Comparison of ENCODE assay signal across 15 mouse cellular contexts in genomic region chr11:60909626-60910025, GRCm38 (mm10). TPM values are rescaled to one million over a fixed set of nuclear protein-coding genes. Genes with fewer than 3 reads are reported as not detected.
DNase-seq lines count a peak whose midpoint lies in the region; ATAC-seq and TF ChIP-seq lines count a peak whose summit lies in the region.
"Had no signal": no experiment of that assay in that cellular context is flagged by ENCODE, and none has a peak within 500 bp of the region (broad histone marks: within the 10 kb centered on the region; RNA-seq: fewer than 3 reads in every experiment).

No protein-coding gene starts in this region.

- intact Hi-C loops in gastrocnemius, adult 2 months (cut with DNase I) = no loop called here

- H3K4me3 ChIP-seq in gastrocnemius, adult 2 months = no peak overlapping the region
- no peak overlapping the region for H3K4me3 ChIP-seq in lung, postnatal 0 days (ENCODE audit: low read depth, low read length)
- H3K4me3 ChIP-seq: embryonic facial prominence, embryonic 10.5 days; embryonic facial prominence, embryonic 12.5 days; forebrain, embryonic 13.5 days; forebrain, embryonic 15.5 days had no signal

- no peak for TF ChIP-seq EP300 in lung, postnatal 0 days (IDR thresholded peaks at IDR 0.05)

- DNase-seq in gastrocnemius, adult 2 months = no peak
- no peak for DNase-seq in gastrocnemius, postnatal 10 days
- peak; percentile 59 for DNase-seq in lung, postnatal 0 days (ENCODE audit: low spot score)
- DNase-seq in lung, postnatal 36 days = no peak
- no peak for DNase-seq in kidney, adult 18-20 months
- DNase-seq: adrenal gland, adult 2 months; adrenal gland, postnatal 10 days; adrenal gland, postnatal 25 days; cerebellum, adult 11-12 months; cerebellum, adult 9-10 months; forebrain, postnatal 0 days had no signal

- no peaks in the 10 kb centered on the region for H3K9me3 ChIP-seq in lung, postnatal 0 days (ENCODE audit: low read length)
- H3K9me3 ChIP-seq: embryonic facial prominence, embryonic 10.5 days; embryonic facial prominence, embryonic 12.5 days; forebrain, embryonic 13.5 days; forebrain, embryonic 15.5 days had no signal

- no peak for ATAC-seq in lung, postnatal 0 days
- ATAC-seq: forebrain, embryonic 13.5 days; forebrain, embryonic 15.5 days; forebrain, postnatal 0 days had no signal

- peaks cover 13% of the 10 kb centered on the region for H3K4me1 ChIP-seq in lung, postnatal 0 days (ENCODE audit: insufficient read depth, low read depth, low read length)

- no peak overlapping the region for H3K9ac ChIP-seq in lung, postnatal 0 days (replicated peaks; ENCODE audit: low read depth)
- H3K9ac ChIP-seq: embryonic facial prominence, embryonic 12.5 days; forebrain, embryonic 13.5 days; forebrain, embryonic 15.5 days; forebrain, postnatal 0 days had no signal

- no peak for TF ChIP-seq CTCF in gastrocnemius, adult 2 months (IDR thresholded peaks at IDR 0.05)
- TF ChIP-seq CTCF in lung, postnatal 0 days (IDR thresholded peaks at IDR 0.05) = no peak

- no peaks in the 10 kb centered on the region for H3K27me3 ChIP-seq in lung, postnatal 0 days (replicated peaks; ENCODE audit: insufficient read depth, low read length)
- H3K27me3 ChIP-seq: embryonic facial prominence, embryonic 12.5 days; forebrain, embryonic 13.5 days; forebrain, embryonic 15.5 days had no signal

- H3K4me2 ChIP-seq in lung, postnatal 0 days (replicated peaks; ENCODE audit: low read depth, low read length) = no peak overlapping the region
- H3K4me2 ChIP-seq: embryonic facial prominence, embryonic 12.5 days; forebrain, embryonic 13.5 days; forebrain, embryonic 15.5 days had no signal

- H3K36me3 ChIP-seq in lung, postnatal 0 days (ENCODE audit: insufficient read depth, low read length) = peaks cover 9% of the 10 kb centered on the region; the same call in 1 of the 2 replicates

- peak overlapping the region; percentile 58 for H3K27ac ChIP-seq in gastrocnemius, adult 2 months
- no peak overlapping the region for H3K27ac ChIP-seq in lung, postnatal 0 days (ENCODE audit: low read length)
- H3K27ac ChIP-seq: embryonic facial prominence, embryonic 10.5 days; embryonic facial prominence, embryonic 12.5 days; forebrain, embryonic 13.5 days; forebrain, embryonic 15.5 days had no signal

- 60% methylated on average over 1 of the region's 1 CpGs for WGBS in lung, postnatal 0 days

RNA-seq across cellular contexts. Expression of gene Natd1, which starts 4.9 kb away (rescaled TPM):
- 10 to 100 TPM in 1 of 2 experiments, 1 to 10 TPM in 1; 8.6 to 10.4 TPM for total RNA-seq in gastrocnemius, adult 2 months (2021)
- 10 to 100 TPM; 12.4 to 16.8 TPM for total RNA-seq in gastrocnemius, postnatal 10 days (2021)
- 17.0 and 19.1 TPM in 2 replicates for polyA plus RNA-seq in lung, postnatal 0 days (2015; fragmentation: Nextera tagmentation; extraction: Ambion mirVana)

RNA-seq across cellular contexts. Expression of gene Map2k3, which starts 22.2 kb away (rescaled TPM):
- total RNA-seq in gastrocnemius, adult 2 months (2021) = 100 to 1,000 TPM; 136 to 159 TPM
- total RNA-seq in gastrocnemius, postnatal 10 days (2021) = 100 to 1,000 TPM; 106 to 115 TPM
- 97.1 and 106 TPM in 2 replicates for polyA plus RNA-seq in lung, postnatal 0 days (2015; fragmentation: Nextera tagmentation; extraction: Ambion mirVana)

RNA-seq across cellular contexts. Expression of gene Tmem11, which starts 30.6 kb away (rescaled TPM):
- total RNA-seq in gastrocnemius, adult 2 months (2021) = 10 to 100 TPM; 41.4 to 41.6 TPM
- 10 to 100 TPM; 40.4 to 45.0 TPM for total RNA-seq in gastrocnemius, postnatal 10 days (2021)
- 45.3 and 48.4 TPM in 2 replicates for polyA plus RNA-seq in lung, postnatal 0 days (2015; fragmentation: Nextera tagmentation; extraction: Ambion mirVana)
